Mouse (Mus musculus) CH12.LX (cell line): ENCODE measurements around the gene Socs5. TPM values are rescaled to one million over a fixed set of nuclear protein-coding genes. Genes with fewer than 3 reads are reported as not detected.

Source experiments
- DNase-seq: peaks from one replicate; pipeline ENCODE4 v3.0.0-alpha.2; 2013; ENCODE audit errors: extremely low read depth
- H3K27ac ChIP-seq: 2 replicates; pipeline ENCODE4 v1.5.1; 2012; ENCODE audit warnings: low read depth, mild to moderate bottlenecking, control low read depth, moderate library complexity; ENCODE audit not compliant: insufficient read depth
- H3K27me3 ChIP-seq: replicated peaks from 2 replicates; pipeline ENCODE3; 2012; ENCODE audit warnings: inconsistent platforms
- H3K36me3 ChIP-seq, 2 experiments: replicated peaks in 1 of 2; 2 replicates each; pipeline versions ENCODE3 to v1.6.1; 2012; ENCODE audit warnings: inconsistent platforms in 1 of 2, low read length in 1 of 2, mild to moderate bottlenecking in 1 of 2, mixed read lengths in 1 of 2, moderate library complexity in 1 of 2; ENCODE audit not compliant: control insufficient read depth in 1 of 2, insufficient read depth in 1 of 2
- H3K4me1 ChIP-seq, 2 experiments: 2 replicates each; pipeline ENCODE4 v1.6.1; 2012; ENCODE audit warnings: inconsistent platforms in 1 of 2, moderate library complexity in 1 of 2; ENCODE audit not compliant: insufficient read depth in 2 of 2, control insufficient read depth in 1 of 2
- H3K4me2 ChIP-seq: 2 replicates; pipeline ENCODE4 v1.6.1; 2012; ENCODE audit warnings: low read depth, mild to moderate bottlenecking, control low read depth; ENCODE audit not compliant: poor library complexity, insufficient read depth, severe bottlenecking
- H3K4me3 ChIP-seq, 3 experiments: fragments of 150-350 bp in 1 of 3; sonication (generic) in 1 of 3; replicated peaks in 1 of 3; 2 replicates each; pipeline versions ENCODE3 to v1.5.1; 2011 to 2012; ENCODE audit warnings: low read depth in 2 of 3, low read length in 2 of 3, mild to moderate bottlenecking in 2 of 3, moderate library complexity in 2 of 3, control low read depth in 1 of 3, improper control_type of control experiment in 1 of 3, inconsistent platforms in 1 of 3, mixed read lengths in 1 of 3; ENCODE audit not compliant: poor library complexity in 1 of 3
- H3K79me2 ChIP-seq: replicated peaks from 2 replicates; pipeline ENCODE4 v1.6.1; 2012; ENCODE audit warnings: mild to moderate bottlenecking, moderate library complexity; ENCODE audit not compliant: control insufficient read depth, poor library complexity, insufficient read depth, severe bottlenecking; ENCODE audit errors: extremely low read depth
- H3K9ac ChIP-seq: 2 replicates; pipeline ENCODE4 v1.6.1; 2012; ENCODE audit warnings: low read depth, mild to moderate bottlenecking, control low read depth, moderate library complexity; ENCODE audit not compliant: insufficient read depth
- H3K9me3 ChIP-seq: replicated peaks from 2 replicates; pipeline ENCODE3; 2012; ENCODE audit warnings: low read length, inconsistent platforms, mixed read lengths
- CHD1 ChIP-seq: IDR thresholded peaks from 2 replicates; pipeline ENCODE4 v1.6.1; 2012; ENCODE audit warnings: low read depth, low read length, improper control_type of control experiment, inconsistent platforms
- CHD2 ChIP-seq: IDR thresholded peaks from 2 replicates; pipeline ENCODE4 v1.6.1; 2011; ENCODE audit warnings: low read length, improper control_type of control experiment
- CTCF ChIP-seq, 2 experiments: IDR thresholded peaks in 1 of 2; conservative IDR thresholded peaks in 1 of 2; 2 replicates each; pipeline ENCODE4 v1.5.1; 2011 to 2012; ENCODE audit warnings: low read depth in 2 of 2, low read length in 2 of 2, improper control_type of control experiment in 1 of 2, inconsistent platforms in 1 of 2, mild to moderate bottlenecking in 1 of 2, moderate library complexity in 1 of 2
- E2F4 ChIP-seq: IDR thresholded peaks from 2 replicates; pipeline ENCODE4 v1.6.1; 2011; ENCODE audit warnings: low read depth, low read length, improper control_type of control experiment; ENCODE audit not compliant: insufficient replicate concordance
- ELF1 ChIP-seq: IDR thresholded peaks from 2 replicates; pipeline ENCODE4 v1.6.1; 2014; ENCODE audit warnings: low read depth, mild to moderate bottlenecking, inconsistent platforms, low read length, improper control_type of control experiment
- EP300 ChIP-seq: IDR thresholded peaks from 2 replicates; pipeline ENCODE4 v1.6.1; 2011; ENCODE audit warnings: low read length, improper control_type of control experiment
- GABPA ChIP-seq: IDR thresholded peaks from 2 replicates; pipeline ENCODE4 v1.6.1; 2012; ENCODE audit warnings: low read depth, low read length, improper control_type of control experiment, inconsistent platforms; ENCODE audit not compliant: insufficient replicate concordance
- IRF4 ChIP-seq: IDR thresholded peaks from 2 replicates; pipeline ENCODE4 v1.6.1; 2014; ENCODE audit warnings: low read depth, mild to moderate bottlenecking, inconsistent platforms, low read length, improper control_type of control experiment
- JUND ChIP-seq: conservative IDR thresholded peaks from 2 replicates; pipeline ENCODE4 v1.6.1; 2011; ENCODE audit warnings: low read depth, low read length, improper control_type of control experiment
- KAT2A ChIP-seq: IDR thresholded peaks from 2 replicates; pipeline ENCODE4 v1.6.1; 2012; ENCODE audit warnings: low read length, improper control_type of control experiment, inconsistent platforms; ENCODE audit not compliant: insufficient replicate concordance
- MAFK ChIP-seq: IDR thresholded peaks from 2 replicates; pipeline ENCODE4 v1.6.1; 2011; ENCODE audit warnings: low read length, improper control_type of control experiment; ENCODE audit not compliant: insufficient replicate concordance
- MAZ ChIP-seq: IDR thresholded peaks from 2 replicates; pipeline ENCODE4 v1.6.1; 2012; ENCODE audit warnings: low read depth, mild to moderate bottlenecking, inconsistent platforms, low read length, improper control_type of control experiment, moderate library complexity
- MEF2A ChIP-seq: IDR thresholded peaks from 2 replicates; pipeline ENCODE4 v1.6.1; 2014; ENCODE audit warnings: low read depth, mild to moderate bottlenecking, inconsistent platforms, low read length, improper control_type of control experiment, borderline replicate concordance
- MYC ChIP-seq: IDR thresholded peaks from 2 replicates; pipeline ENCODE4 v1.6.1; 2011; ENCODE audit warnings: low read depth, mild to moderate bottlenecking, improper control_type of control experiment, low read length
- PAX5 ChIP-seq: IDR thresholded peaks from 2 replicates; pipeline ENCODE4 v1.6.1; 2012; ENCODE audit warnings: low read length, inconsistent platforms, mixed read lengths
- POLR2AphosphoS2 ChIP-seq: IDR thresholded peaks from 2 replicates; pipeline ENCODE4 v1.6.1; 2011; ENCODE audit warnings: low read depth, low read length, improper control_type of control experiment
- SMC3 ChIP-seq: IDR thresholded peaks from 2 replicates; pipeline ENCODE4 v1.6.1; 2011; ENCODE audit warnings: low read depth, low read length, improper control_type of control experiment
- TBP ChIP-seq: conservative IDR thresholded peaks from 2 replicates; pipeline ENCODE4 v1.6.1; 2011; ENCODE audit warnings: low read depth, low read length, improper control_type of control experiment
- TCF12 ChIP-seq: IDR thresholded peaks from 2 replicates; pipeline ENCODE4 v1.6.1; 2014; ENCODE audit warnings: low read depth, mild to moderate bottlenecking, inconsistent platforms, low read length, improper control_type of control experiment
- UBTF ChIP-seq: IDR thresholded peaks from 2 replicates; pipeline ENCODE4 v1.6.1; 2012; ENCODE audit warnings: low read depth, mild to moderate bottlenecking, inconsistent platforms, low read length, improper control_type of control experiment, moderate library complexity
- USF2 ChIP-seq: conservative IDR thresholded peaks from 2 replicates; pipeline ENCODE4 v1.6.1; 2011; ENCODE audit warnings: low read depth, low read length, improper control_type of control experiment
- ZKSCAN1 ChIP-seq: IDR thresholded peaks from 2 replicates; pipeline ENCODE4 v1.6.1; 2012; ENCODE audit warnings: low read depth, inconsistent platforms, low read length, improper control_type of control experiment, borderline replicate concordance
- ZNF384 ChIP-seq: IDR thresholded peaks from 2 replicates; pipeline ENCODE4 v1.6.1; 2012; ENCODE audit warnings: low read depth, low read length, improper control_type of control experiment, inconsistent platforms
- dilution Hi-C: fragments of 300-500 bp; cut with MboI; formaldehyde crosslinking; loops from 2 replicates; pipeline ENCODE4 v1.14.3; 2020; ENCODE audit warnings: low sequenced_read_pairs; ENCODE audit not compliant: extremely low pct_unique_long_range_greater_than_20kb, extremely low pct_ligation_motif_present
- in situ Hi-C: fragments of 300-500 bp; cut with MboI; formaldehyde crosslinking; loops from 3 replicates; pipeline ENCODE4 v1.14.3; 2019; ENCODE audit warnings: low sequenced_read_pairs, low pct_ligation_motif_present, low pct_unique_long_range_greater_than_20kb, mixed read lengths
- polyA plus RNA-seq: library from polyadenylated mRNA; unstranded; fragments of >175 nt; gene quantifications from 2 replicates; pipeline ENCODE4 v1.2.1, GENCODE M21; 2012; ENCODE audit warnings: low read depth; ENCODE audit not compliant: insufficient read length
- total RNA-seq, 2 experiments: library from RNA; depleted of rRNA; stranded (reverse); fragments of 300-350 nt in 1 of 2; fragments of >200 nt in 1 of 2; gene quantifications; 2 replicates each; pipeline ENCODE4 v1.2.3; 2012 to 2014

Gene Socs5
- total and polyA plus RNA-seq, 3 experiments: 0.52 to 0.85 (median 0.80) TPM

- Histone ChIP-seq H3K9me3 (no peaks in the 10 kb centered on the region), H3K4me2 (no peak overlapping the region), H3K4me1 (no peaks in the 10 kb centered on the region), H3K36me3 (no peaks in the 10 kb centered on the region), H3K4me3 (no peak overlapping the region), H3K27ac (no peak overlapping the region), H3K79me2 (no peaks in the 10 kb centered on the region), H3K9ac (no peak overlapping the region), H3K27me3 (no peaks in the 10 kb centered on the region)
- DNase-seq: no peak
- dilution Hi-C loops: no loop called here
- TF ChIP-seq KAT2A: no peak
- TF ChIP-seq USF2: no peak
- TF ChIP-seq CTCF (conservative IDR thresholded peaks at IDR 0.05 in 1 of 2, IDR thresholded peaks at IDR 0.05 in 1 of 2; ENCODE audit: low read depth in 2 of 2, low read length in 2 of 2): no peak
- TF ChIP-seq E2F4: no peak
- no peak for TF ChIP-seq CHD2
- no peak for TF ChIP-seq MYC
- no peak for TF ChIP-seq MAFK
- no peak for TF ChIP-seq GABPA
- no peak for TF ChIP-seq UBTF
- TF ChIP-seq MEF2A: no peak
- no peak for TF ChIP-seq IRF4
- no peak for TF ChIP-seq POLR2AphosphoS2
- no peak for TF ChIP-seq PAX5
- no peak for TF ChIP-seq EP300
- no peak for TF ChIP-seq ZNF384
- in situ Hi-C loops: no loop called here
These were observed 14.4 kb upstream of the Socs5 start for GRCm38 (mm10) chr17:87093061-87093460.

DNA sequence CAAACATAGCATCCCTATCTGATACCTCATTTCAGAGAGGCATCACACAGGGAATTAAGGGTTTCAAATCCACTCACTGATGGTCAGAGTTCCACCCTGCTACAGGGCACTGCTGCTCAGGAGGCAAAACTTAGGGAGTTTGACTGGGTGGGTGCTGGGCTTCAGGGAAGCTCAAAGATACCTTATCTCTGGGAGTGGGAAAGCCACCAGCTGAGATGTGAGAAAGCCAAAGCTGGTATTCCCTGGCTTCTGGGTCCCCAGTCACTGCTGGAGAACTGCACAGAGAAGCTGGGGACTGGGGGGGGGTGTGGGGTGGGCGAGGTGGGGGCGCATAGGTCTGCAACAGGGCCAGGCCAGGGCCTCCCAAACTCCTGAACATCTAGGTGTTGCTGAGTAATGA, 10.5 kb upstream of the Socs5 start:
- Histone ChIP-seq H3K4me1 (peaks cover 0 to 6% of the 10 kb centered on the region in 2 experiments; a peak in 2 of 4 replicates), H3K9ac (no peak overlapping the region), H3K9me3 (no peaks in the 10 kb centered on the region), H3K27ac (no peak overlapping the region), H3K4me3 (no peak overlapping the region), H3K36me3 (no peaks in the 10 kb centered on the region), H3K4me2 (no peak overlapping the region), H3K79me2 (no peaks in the 10 kb centered on the region; the same call in 1 of the 2 replicates), H3K27me3 (no peaks in the 10 kb centered on the region)
- TF ChIP-seq MYC (no peak), SMC3 (no peak), MAZ (no peak), E2F4 (no peak), ZKSCAN1 (no peak), TBP (no peak), CHD1 (no peak), TCF12 (no peak), JUND (no peak), PAX5 (no peak), POLR2AphosphoS2 (no peak), ZNF384 (no peak), ELF1 (no peak)
- dilution Hi-C loops: no loop called here
- no peak for DNase-seq
- in situ Hi-C loops: no loop called here
